Mouse (Mus musculus): Measurements from ENCODE around the gene Mas1. TPM values are rescaled to one million over a fixed set of nuclear protein-coding genes. Genes with fewer than 3 reads are reported as not detected.

The Mas1 gene
- total RNA-seq, 2 experiments from 2014 or later = not detected

Other genes with a start within 250 kb of the Mas1 start
- gene Slc22a1, start 192.3 kb downstream of the Mas1 start, total RNA-seq (2015) = not detected in 2 replicates
- not detected in 2 replicates for gene Slc22a1, start 192.3 kb downstream of the Mas1 start, total RNA-seq (2017)
- gene Igf2r, start 98.5 kb downstream of the Mas1 start, total RNA-seq (2015) = 1.2 and 2.6 TPM in 2 replicates
- gene Igf2r, start 98.5 kb downstream of the Mas1 start, total RNA-seq (2017) = 3.0 and 4.1 TPM in 2 replicates
- gene Mrgprh, start 7.9 kb upstream of the Mas1 start, total RNA-seq (2015) = not detected in 2 replicates
- gene Mrgprh, start 7.9 kb upstream of the Mas1 start, total RNA-seq (2017) = not detected in 2 replicates
- 1.3 and 1.4 TPM in 2 replicates for gene Pnldc1, start 42.1 kb upstream of the Mas1 start, total RNA-seq (2015)
- gene Pnldc1, start 42.1 kb upstream of the Mas1 start, total RNA-seq (2017) = 3.5 TPM in 1 of 2 replicates, not detected in the other
- gene Tcp1, start 47.6 kb upstream of the Mas1 start, total RNA-seq (2015) = 568 and 575 TPM in 2 replicates
- gene Tcp1, start 47.6 kb upstream of the Mas1 start, total RNA-seq (2017) = 901 and 1,100 TPM in 2 replicates
- gene Mrpl18, start 48.2 kb upstream of the Mas1 start, total RNA-seq (2015) = 168 and 184 TPM in 2 replicates
- gene Mrpl18, start 48.2 kb upstream of the Mas1 start, total RNA-seq (2017) = 213 TPM in 2 replicates
- gene Acat3, start 72.5 kb upstream of the Mas1 start, total RNA-seq (2015) = 0.07 TPM in 1 of 2 replicates, not detected in the other
- 0.30 and 0.54 TPM in 2 replicates for gene Acat3, start 72.5 kb upstream of the Mas1 start, total RNA-seq (2017)
- 16.4 and 18.1 TPM in 2 replicates for gene Acat2, start 92.6 kb upstream of the Mas1 start, total RNA-seq (2015)
- 14.7 and 16.7 TPM in 2 replicates for gene Acat2, start 92.6 kb upstream of the Mas1 start, total RNA-seq (2017)
- gene Wtap, start 126.0 kb upstream of the Mas1 start, total RNA-seq (2015) = 115 TPM in 2 replicates
- 274 and 365 TPM in 2 replicates for gene Wtap, start 126.0 kb upstream of the Mas1 start, total RNA-seq (2017)
- 118 and 119 TPM in 2 replicates for gene Sod2, start 138.7 kb upstream of the Mas1 start, total RNA-seq (2015)
- gene Sod2, start 138.7 kb upstream of the Mas1 start, total RNA-seq (2017) = 69.0 and 77.7 TPM in 2 replicates
- 0.91 TPM in 1 of 2 replicates, not detected in the other for gene Gpr31b, start 184.2 kb upstream of the Mas1 start, total RNA-seq (2015)
- gene Gpr31b, start 184.2 kb upstream of the Mas1 start, total RNA-seq (2017) = 0.41 TPM in 1 of 2 replicates, not detected in the other
- 0.15 and 0.99 TPM in 2 replicates for gene Tcp10b, start 193.0 kb upstream of the Mas1 start, total RNA-seq (2015)
- 0.44 TPM in 1 of 2 replicates, not detected in the other for gene Tcp10b, start 193.0 kb upstream of the Mas1 start, total RNA-seq (2017)